Mouse (Mus musculus) liver, embryonic 14.5 days (tissue): Measurements from ENCODE around the gene Tesk1. TPM values are rescaled to one million over a fixed set of nuclear protein-coding genes. Genes with fewer than 3 reads are reported as not detected.

Source experiments
- ATAC-seq: fragments of 200-750 bp; cut with Nextera tagmentation; 2 replicates; pipeline ENCODE4 v1.8.0; 2017; ENCODE audit warnings: moderate number of reproducible peaks, mild to moderate bottlenecking, moderate library complexity; ENCODE audit not compliant: insufficient read depth
- DNase-seq, 3 experiments: peaks; one replicate each; pipeline ENCODE4 v3.0.0-alpha.2; 2012 to 2013; ENCODE audit warnings: low read depth in 3 of 3, low spot score in 3 of 3
- H3K27ac ChIP-seq: fragments of 300-500 bp; sonication (generic); 2 replicates; pipeline ENCODE4 v1.5.1; 2014; ENCODE audit warnings: moderate library complexity, mild to moderate bottlenecking, control low read depth, inconsistent platforms
- H3K27me3 ChIP-seq: fragments of 300-500 bp; sonication (generic); 2 replicates; pipeline ENCODE4 v1.6.1; 2014; ENCODE audit warnings: mild to moderate bottlenecking, low read length, moderate library complexity; ENCODE audit not compliant: control insufficient read depth, insufficient read depth
- H3K36me3 ChIP-seq: fragments of 300-500 bp; sonication (generic); replicated peaks from 2 replicates; pipeline ENCODE4 v1.6.1; 2014; ENCODE audit warnings: low read depth; ENCODE audit not compliant: control insufficient read depth, insufficient read depth
- H3K4me1 ChIP-seq, 2 experiments: fragments of 200-500 bp in 1 of 2; fragments of 300-500 bp in 1 of 2; sonication (generic) in 1 of 2; replicated peaks; 2 replicates each; pipeline ENCODE4 v1.6.1; 2012 to 2014; ENCODE audit warnings: antibody characterized with exemption in 1 of 2, inconsistent platforms in 1 of 2, low read length in 1 of 2; ENCODE audit not compliant: control insufficient read depth in 2 of 2, insufficient read depth in 2 of 2
- H3K4me2 ChIP-seq: fragments of 300-500 bp; sonication (generic); 2 replicates; pipeline ENCODE4 v1.6.1; 2014; ENCODE audit warnings: low read depth, mild to moderate bottlenecking, control low read depth, moderate library complexity
- H3K4me3 ChIP-seq, 2 experiments: fragments of 200-500 bp in 1 of 2; fragments of 300-500 bp in 1 of 2; sonication (generic) in 1 of 2; 2 replicates each; pipeline ENCODE4 v1.5.1; 2012 to 2014; ENCODE audit warnings: low read depth in 2 of 2, low read length in 2 of 2, mild to moderate bottlenecking in 2 of 2, control low read depth in 1 of 2, inconsistent platforms in 1 of 2, moderate library complexity in 1 of 2; ENCODE audit not compliant: insufficient read depth in 1 of 2
- H3K9ac ChIP-seq: fragments of 300-500 bp; sonication (generic); replicated peaks from 2 replicates; pipeline ENCODE4 v1.6.1; 2014; ENCODE audit warnings: mild to moderate bottlenecking, control low read depth, moderate library complexity
- H3K9me3 ChIP-seq: fragments of 300-500 bp; sonication (generic); 2 replicates; pipeline ENCODE4 v1.6.1; 2016; ENCODE audit warnings: low read length, mixed read lengths; ENCODE audit not compliant: control insufficient read depth
- CTCF ChIP-seq: IDR thresholded peaks from 2 replicates; pipeline ENCODE4 v1.5.1; 2016; ENCODE audit warnings: antibody characterized with exemption, low read depth, control low read depth
- EP300 ChIP-seq: IDR thresholded peaks from 2 replicates; pipeline ENCODE4 v1.6.1; 2016; ENCODE audit warnings: antibody characterized with exemption, low read depth
- WGBS: fragments of 180-500 bp; shearing (Covaris S2); extraction: QIAGEN DNeasy Blood & Tissue Kit; methylation state at CpG from one replicate; pipeline ENCODE4 v1.1.7; 2014; ENCODE audit not compliant: insufficient replicate concordance; 5-methylcytosine and 5-hydroxymethylcytosine counted together
- polyA plus RNA-seq, 2 experiments: library from polyadenylated mRNA; depleted of rRNA in 1 of 2; stranded (reverse) in 1 of 2; unstranded in 1 of 2; fragments of >200 nt; fragmentation: Nextera tagmentation in 1 of 2; extraction: Ambion mirVana in 1 of 2; gene quantifications; 2 replicates each; pipeline versions ENCODE4 v1.2.1 to v1.2.3; 2012 to 2014

The Tesk1 gene
- polyA plus RNA-seq (2012; rRNA removed) (3.3 and 4.0 TPM in 2 replicates), polyA plus RNA-seq (2014; fragmentation: Nextera tagmentation; extraction: Ambion mirVana) (0.65 and 1.2 TPM in 2 replicates)

- no peak for DNase-seq
- Histone ChIP-seq H3K9me3 (no peaks in the 10 kb centered on the region), H3K27ac (peak within 1 kb of the TSS; percentile 4; the same call in 1 of the 2 replicates), H3K4me2 (peak within 1 kb of the TSS; percentile 94), H3K4me1 (0 out of 4 replicates have a peak, but pooled peaks cover 0 to 2% of the 10 kb centered on the region in 2 experiments), H3K36me3 (no peaks in the 10 kb centered on the region), H3K27me3 (peaks cover 10% of the 10 kb centered on the region), H3K9ac (peak within 1 kb of the TSS; percentile 41), H3K4me3 (peak within 1 kb of the TSS; percentile 58 to 69)
- no peak for ATAC-seq
- WGBS = 25% methylated on average over 4 of the region's 4 CpGs
- TF ChIP-seq CTCF = no peak
- no peak for TF ChIP-seq EP300
Measured at GRCm38 (mm10) chr4:43441639-43442038, at the start of gene Tesk1. Gene Tesk1 (plus strand): TSS chr4:43441939.

- H3K4me2 ChIP-seq = no peak overlapping the region
- H3K9me3 ChIP-seq = no peaks in the 10 kb centered on the region
- no peak for TF ChIP-seq CTCF
- no peak for TF ChIP-seq EP300
- H3K27me3 ChIP-seq = no peaks in the 10 kb centered on the region
- peaks cover 0 to 8% of the 10 kb centered on the region in 2 experiments; a peak in 2 of 4 replicates for H3K4me1 ChIP-seq
- WGBS = 44% methylated on average over 15 of the region's 15 CpGs
- no peak overlapping the region for H3K4me3 ChIP-seq
- ATAC-seq (no peak), DNase-seq (no peak)
- H3K36me3 ChIP-seq = no peaks in the 10 kb centered on the region
- H3K27ac ChIP-seq = no peak overlapping the region
- no peak overlapping the region for H3K9ac ChIP-seq
Measured at GRCm38 (mm10) chr4:43394345-43394891, 47.3 kb upstream of the Tesk1 start.

GRCm38 (mm10) chr4:43395147-43395546 is 46.6 kb upstream of the Tesk1 start:
- Histone ChIP-seq H3K27me3 (no peaks in the 10 kb centered on the region), H3K9ac (no peak overlapping the region), H3K4me1 (peaks cover 0 to 6% of the 10 kb centered on the region in 2 experiments; a peak in 1 of 4 replicates), H3K4me3 (no peak overlapping the region), H3K27ac (no peak overlapping the region), H3K4me2 (no peak overlapping the region), H3K9me3 (no peaks in the 10 kb centered on the region), H3K36me3 (no peaks in the 10 kb centered on the region)
- DNase-seq (no peak), ATAC-seq (no peak)
- WGBS = 47% methylated on average over 5 of the region's 5 CpGs
- TF ChIP-seq CTCF (no peak), EP300 (no peak)

GRCm38 (mm10) chr4:43395836-43396235 is 45.9 kb upstream of the Tesk1 start:
- Histone ChIP-seq H3K9ac (no peak overlapping the region), H3K4me2 (no peak overlapping the region), H3K27me3 (no peaks in the 10 kb centered on the region), H3K4me1 (peaks cover 0 to 6% of the 10 kb centered on the region in 2 experiments; a peak in 1 of 4 replicates), H3K9me3 (no peaks in the 10 kb centered on the region), H3K27ac (no peak overlapping the region), H3K36me3 (no peaks in the 10 kb centered on the region), H3K4me3 (no peak overlapping the region)
- WGBS = 53% methylated on average over 9 of the region's 9 CpGs
- TF ChIP-seq CTCF (no peak), EP300 (no peak)
- ATAC-seq = no peak
- DNase-seq = no peak

GRCm38 (mm10) chr4:43396381-43396780 is 45.4 kb upstream of the Tesk1 start:
- H3K27ac ChIP-seq = no peak overlapping the region
- no peaks in the 10 kb centered on the region for H3K27me3 ChIP-seq
- 66% methylated on average over 5 of the region's 5 CpGs for WGBS
- DNase-seq = no peak
- H3K4me1 ChIP-seq = peaks cover 0 to 6% of the 10 kb centered on the region in 2 experiments; a peak in 1 of 4 replicates
- no peak overlapping the region for H3K4me2 ChIP-seq
- no peak overlapping the region for H3K4me3 ChIP-seq
- H3K9ac ChIP-seq = no peak overlapping the region
- no peak for ATAC-seq
- TF ChIP-seq EP300 (no peak), CTCF (no peak)
- H3K9me3 ChIP-seq = no peaks in the 10 kb centered on the region
- H3K36me3 ChIP-seq = no peaks in the 10 kb centered on the region
